Mouse (Mus musculus) liver, embryonic 11.5 days (tissue): ENCODE measurements at regions not wholly inside any gene's neighbourhood (a gene's known extent, or its start where the extent isn't known, plus 50 kb on each side); places are given as distances from the start of the nearest gene placed in this dataset.

Experiments
- ATAC-seq: fragments of 200-750 bp; cut with Nextera tagmentation; replicated peaks from 2 replicates; pipeline ENCODE4 v1.8.0; 2017; ENCODE audit warnings: moderate number of reproducible peaks, mild to moderate bottlenecking, moderate TSS enrichment, moderate library complexity; ENCODE audit not compliant: low FRiP score
- DNase-seq: peaks from one replicate; pipeline ENCODE4 v3.0.0-alpha.2; 2017; ENCODE audit warnings: low spot score
- H3K27ac ChIP-seq: fragments of 300-500 bp; sonication (generic); 2 replicates; pipeline ENCODE4 v1.5.1; 2014; ENCODE audit warnings: mild to moderate bottlenecking, low read depth, low read length, control low read depth
- H3K27me3 ChIP-seq: fragments of 300-500 bp; sonication (generic); replicated peaks from 2 replicates; pipeline ENCODE4 v1.6.1; 2014; ENCODE audit warnings: low read length, mixed read lengths; ENCODE audit not compliant: control insufficient read depth, insufficient read depth
- H3K36me3 ChIP-seq: fragments of 300-500 bp; sonication (generic); 2 replicates; pipeline ENCODE4 v1.6.1; 2014; ENCODE audit warnings: mild to moderate bottlenecking, low read length, moderate library complexity, mixed read lengths; ENCODE audit not compliant: control insufficient read depth, insufficient read depth
- H3K4me1 ChIP-seq: fragments of 300-500 bp; sonication (generic); replicated peaks from 2 replicates; pipeline ENCODE4 v1.6.1; 2014; ENCODE audit warnings: low read length, mixed read lengths; ENCODE audit not compliant: control insufficient read depth, insufficient read depth
- H3K4me2 ChIP-seq: fragments of 300-500 bp; sonication (generic); 2 replicates; pipeline ENCODE4 v1.6.1; 2014; ENCODE audit warnings: mild to moderate bottlenecking, control low read depth, moderate library complexity
- H3K4me3 ChIP-seq: fragments of 300-500 bp; sonication (generic); 2 replicates; pipeline ENCODE4 v1.5.1; 2014; ENCODE audit warnings: low read depth, low read length, control low read depth
- H3K9ac ChIP-seq: fragments of 300-500 bp; sonication (generic); 2 replicates; pipeline ENCODE4 v1.6.1; 2014; ENCODE audit warnings: low read depth, low read length, control low read depth
- H3K9me3 ChIP-seq: fragments of 300-500 bp; sonication (generic); 2 replicates; pipeline ENCODE4 v1.6.1; 2016; ENCODE audit warnings: low read length, inconsistent platforms, mixed read lengths; ENCODE audit not compliant: control insufficient read depth
- WGBS: fragments of 180-500 bp; shearing (Covaris S2); extraction: QIAGEN DNeasy Blood & Tissue Kit; methylation state at CpG from one replicate; pipeline ENCODE4 v1.1.7; 2014; 5-methylcytosine and 5-hydroxymethylcytosine counted together

DNA sequence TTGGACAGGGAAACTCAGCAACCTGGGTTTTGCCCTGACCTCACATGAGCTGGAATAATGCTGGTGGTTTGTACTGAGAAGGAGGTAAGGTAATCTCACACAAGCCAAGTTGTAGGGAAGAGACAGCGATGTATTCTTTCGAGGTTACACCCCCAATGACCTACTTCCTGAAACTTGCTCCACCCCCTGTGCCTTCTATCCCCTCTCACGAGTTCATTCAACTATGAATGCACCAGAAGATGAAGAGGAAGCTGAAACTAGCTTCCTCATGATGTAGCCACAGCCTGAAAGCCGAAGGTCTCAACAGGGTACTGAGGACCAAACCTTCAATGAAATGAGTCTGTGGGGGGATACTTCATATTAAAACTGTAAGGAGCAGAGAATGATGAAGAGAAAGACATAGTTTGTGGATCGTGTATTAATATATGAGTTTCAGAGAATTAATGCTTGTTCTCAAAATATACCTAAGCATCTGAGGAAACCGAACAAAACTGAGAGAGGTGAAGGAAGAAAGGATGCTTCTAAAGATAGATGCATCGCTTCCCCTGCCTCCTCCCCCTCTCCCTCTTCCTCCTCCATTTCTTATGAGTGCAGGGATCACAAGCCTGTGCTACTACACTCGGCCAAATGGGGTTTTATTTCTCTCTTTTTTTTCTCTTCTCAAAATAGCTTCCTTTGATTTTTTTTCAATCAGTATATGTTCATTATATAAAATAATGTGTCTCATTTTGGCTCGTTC lies 543.5 kb upstream of the Nrp1 start:
- 61% methylated on average over 9 of the region's 9 CpGs for WGBS

DNA sequence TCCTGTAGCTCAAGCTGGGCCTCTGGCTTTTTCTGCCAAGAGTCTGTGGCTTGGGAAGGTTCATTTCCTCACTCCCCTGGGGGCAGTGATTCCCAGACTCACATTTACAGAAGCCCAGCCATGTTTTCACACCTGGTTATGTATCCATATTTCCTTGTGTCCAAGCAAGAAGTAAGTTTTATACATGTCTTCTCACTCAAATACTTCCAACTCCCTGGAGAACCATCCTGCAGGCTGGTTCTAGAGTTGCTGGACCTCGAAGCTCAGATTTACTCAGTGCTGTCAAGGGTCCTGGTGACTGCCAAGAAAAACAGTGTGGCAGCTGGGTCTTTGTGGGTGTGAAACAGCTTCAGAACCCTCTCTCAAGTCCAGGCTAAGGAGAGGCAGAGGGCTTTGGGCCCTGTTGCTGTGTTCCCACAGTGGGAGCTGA lies 537.6 kb upstream of the Nrp1 start:
- no peak overlapping the region for H3K4me3 ChIP-seq
- ATAC-seq = no peak
- WGBS = 84% methylated on average over 1 of the region's 1 CpGs
- no peak overlapping the region for H3K27ac ChIP-seq
- no peak for DNase-seq
- H3K4me2 ChIP-seq = no peak overlapping the region
- no peaks in the 10 kb centered on the region for H3K9me3 ChIP-seq
- H3K27me3 ChIP-seq = no peaks in the 10 kb centered on the region
- no peaks in the 10 kb centered on the region for H3K4me1 ChIP-seq
- H3K36me3 ChIP-seq = no peaks in the 10 kb centered on the region
- H3K9ac ChIP-seq = no peak overlapping the region

More for the DNA sequence above, 543.5 kb upstream of the Nrp1 start:
- Histone ChIP-seq H3K36me3 (no peaks in the 10 kb centered on the region), H3K4me2 (no peak overlapping the region), H3K9ac (no peak overlapping the region), H3K27me3 (no peaks in the 10 kb centered on the region), H3K9me3 (no peaks in the 10 kb centered on the region), H3K4me3 (no peak overlapping the region), H3K27ac (no peak overlapping the region), H3K4me1 (no peaks in the 10 kb centered on the region)
- ATAC-seq = no peak
- DNase-seq = no peak

DNA sequence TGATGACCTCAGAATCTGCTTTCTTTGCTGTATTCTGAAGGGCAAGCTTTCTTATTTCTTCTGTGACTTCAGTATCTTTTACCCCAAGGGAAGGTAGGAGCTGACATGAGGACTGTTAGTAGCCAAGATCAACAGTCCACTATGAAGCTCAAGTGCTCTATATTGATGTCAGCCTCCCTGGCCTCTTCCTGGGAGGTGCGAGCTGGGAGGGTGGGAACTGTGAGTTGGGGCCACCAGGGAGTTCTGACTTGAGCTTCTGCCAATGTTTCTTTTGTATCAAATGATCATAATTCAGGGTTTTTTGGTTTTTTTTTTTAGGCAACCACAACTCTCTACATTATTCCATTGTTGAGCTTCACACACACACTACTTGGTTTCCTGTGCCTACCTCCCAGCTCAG lies 536.8 kb upstream of the Nrp1 start:
- no peaks in the 10 kb centered on the region for H3K27me3 ChIP-seq
- H3K4me3 ChIP-seq = no peak overlapping the region
- H3K36me3 ChIP-seq = no peaks in the 10 kb centered on the region
- no peak overlapping the region for H3K4me2 ChIP-seq
- no peak overlapping the region for H3K27ac ChIP-seq
- no peaks in the 10 kb centered on the region for H3K4me1 ChIP-seq
- ATAC-seq = no peak
- H3K9ac ChIP-seq = no peak overlapping the region
- no peaks in the 10 kb centered on the region for H3K9me3 ChIP-seq
- WGBS = 67% methylated on average over 1 of the region's 1 CpGs
- no peak for DNase-seq

DNA sequence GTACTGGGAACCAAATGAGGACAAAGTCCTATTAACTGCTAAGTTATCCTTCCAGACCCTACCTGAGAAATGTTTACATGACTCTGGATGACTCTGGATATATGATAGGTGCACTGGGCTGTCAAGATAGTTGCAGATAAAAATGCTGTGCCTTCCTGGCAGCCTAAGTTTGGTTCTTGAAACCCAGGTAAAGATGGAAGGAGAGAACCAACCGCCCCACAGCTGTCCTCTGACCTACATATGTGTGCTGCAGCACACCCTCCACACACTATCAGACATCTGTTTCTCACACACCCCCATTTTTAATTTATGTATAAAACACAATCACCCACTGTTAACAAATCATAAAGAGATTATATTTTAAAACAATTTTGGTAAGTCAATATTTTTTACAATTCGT lies 533.4 kb upstream of the Nrp1 start:
- Histone ChIP-seq H3K36me3 (no peaks in the 10 kb centered on the region), H3K4me1 (no peaks in the 10 kb centered on the region), H3K4me2 (no peak overlapping the region), H3K27ac (no peak overlapping the region), H3K9me3 (no peaks in the 10 kb centered on the region), H3K27me3 (no peaks in the 10 kb centered on the region), H3K9ac (no peak overlapping the region), H3K4me3 (no peak overlapping the region)
- no peak for DNase-seq
- 85% methylated on average over 2 of the region's 2 CpGs for WGBS
- ATAC-seq = no peak

DNA sequence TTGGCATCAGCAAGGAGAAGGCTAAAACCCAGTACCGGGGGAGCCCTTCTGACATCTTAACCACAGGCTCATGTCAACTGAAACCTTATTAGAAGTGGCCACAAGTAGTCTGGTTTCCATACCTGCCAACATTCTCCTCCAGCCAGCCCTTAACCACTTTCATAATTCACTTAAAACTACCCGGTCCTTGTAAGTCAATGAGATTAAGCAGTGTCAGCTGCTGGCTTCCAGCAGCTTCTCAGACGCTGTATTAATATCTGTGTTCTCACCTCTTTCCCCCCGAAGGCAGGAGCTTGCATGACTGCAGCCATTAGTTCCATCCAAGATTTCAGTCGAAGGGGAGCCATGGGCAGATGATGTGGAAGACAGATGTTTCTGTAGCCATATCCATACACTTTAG lies 530.6 kb upstream of the Nrp1 start:
- DNase-seq (no peak), ATAC-seq (no peak)
- WGBS = 68% methylated on average over 5 of the region's 5 CpGs
- Histone ChIP-seq H3K36me3 (no peaks in the 10 kb centered on the region), H3K4me2 (no peak overlapping the region), H3K4me1 (no peaks in the 10 kb centered on the region), H3K4me3 (no peak overlapping the region), H3K27ac (no peak overlapping the region), H3K27me3 (no peaks in the 10 kb centered on the region), H3K9ac (no peak overlapping the region), H3K9me3 (no peaks in the 10 kb centered on the region)

DNA sequence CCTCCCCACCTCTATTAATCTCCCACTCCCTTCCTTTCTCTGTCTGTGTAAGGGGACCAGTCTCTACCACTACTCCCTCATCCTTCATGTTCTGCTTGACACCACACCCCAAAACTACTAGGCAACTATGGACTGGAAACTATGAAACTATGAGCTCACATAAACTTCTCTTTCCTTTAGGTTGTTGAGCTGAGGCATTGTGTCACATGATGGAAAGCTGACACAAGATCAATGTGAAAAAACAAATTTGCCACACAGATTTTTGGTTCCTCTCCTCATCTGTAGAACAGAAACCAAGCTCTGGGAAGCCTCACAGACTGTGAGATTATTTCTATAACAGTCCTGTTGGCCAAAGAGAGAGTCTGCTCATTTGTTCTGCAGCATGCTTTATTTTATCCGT lies 528.7 kb upstream of the Nrp1 start:
- no peaks in the 10 kb centered on the region for H3K9me3 ChIP-seq
- no peaks in the 10 kb centered on the region for H3K36me3 ChIP-seq
- 39% methylated on average over 1 of the region's 1 CpGs for WGBS
- no peak overlapping the region for H3K4me3 ChIP-seq
- no peak for DNase-seq
- H3K4me1 ChIP-seq = no peaks in the 10 kb centered on the region
- no peak overlapping the region for H3K4me2 ChIP-seq
- ATAC-seq = no peak
- H3K27me3 ChIP-seq = no peaks in the 10 kb centered on the region
- H3K27ac ChIP-seq = no peak overlapping the region
- H3K9ac ChIP-seq = no peak overlapping the region

DNA sequence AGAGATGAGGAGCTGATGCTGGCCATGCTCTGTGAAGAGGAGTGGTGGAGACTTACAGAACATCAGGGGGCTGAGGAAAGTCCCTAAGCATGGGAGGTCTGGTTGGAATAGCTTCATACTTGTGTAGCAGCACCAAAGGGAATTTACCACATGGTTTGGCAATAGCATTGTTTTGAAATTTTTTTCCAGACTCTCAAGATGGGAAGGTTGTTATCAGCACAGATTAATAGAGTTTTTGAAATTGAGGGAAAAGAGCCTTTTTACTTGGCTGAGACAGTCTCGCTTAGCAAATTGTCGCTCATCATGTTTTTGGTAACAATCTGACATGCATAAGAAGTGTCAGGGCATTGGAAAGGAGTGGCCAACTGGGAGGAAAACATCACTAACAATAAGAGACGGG lies 524.4 kb upstream of the Nrp1 start:
- H3K27ac ChIP-seq = no peak overlapping the region
- no peaks in the 10 kb centered on the region for H3K9me3 ChIP-seq
- H3K36me3 ChIP-seq = no peaks in the 10 kb centered on the region
- DNase-seq = no peak
- H3K4me2 ChIP-seq = no peak overlapping the region
- H3K9ac ChIP-seq = no peak overlapping the region
- H3K4me3 ChIP-seq = no peak overlapping the region
- ATAC-seq = no peak
- H3K27me3 ChIP-seq = no peaks in the 10 kb centered on the region
- WGBS = 82% methylated on average over 3 of the region's 3 CpGs
- no peaks in the 10 kb centered on the region for H3K4me1 ChIP-seq

DNA sequence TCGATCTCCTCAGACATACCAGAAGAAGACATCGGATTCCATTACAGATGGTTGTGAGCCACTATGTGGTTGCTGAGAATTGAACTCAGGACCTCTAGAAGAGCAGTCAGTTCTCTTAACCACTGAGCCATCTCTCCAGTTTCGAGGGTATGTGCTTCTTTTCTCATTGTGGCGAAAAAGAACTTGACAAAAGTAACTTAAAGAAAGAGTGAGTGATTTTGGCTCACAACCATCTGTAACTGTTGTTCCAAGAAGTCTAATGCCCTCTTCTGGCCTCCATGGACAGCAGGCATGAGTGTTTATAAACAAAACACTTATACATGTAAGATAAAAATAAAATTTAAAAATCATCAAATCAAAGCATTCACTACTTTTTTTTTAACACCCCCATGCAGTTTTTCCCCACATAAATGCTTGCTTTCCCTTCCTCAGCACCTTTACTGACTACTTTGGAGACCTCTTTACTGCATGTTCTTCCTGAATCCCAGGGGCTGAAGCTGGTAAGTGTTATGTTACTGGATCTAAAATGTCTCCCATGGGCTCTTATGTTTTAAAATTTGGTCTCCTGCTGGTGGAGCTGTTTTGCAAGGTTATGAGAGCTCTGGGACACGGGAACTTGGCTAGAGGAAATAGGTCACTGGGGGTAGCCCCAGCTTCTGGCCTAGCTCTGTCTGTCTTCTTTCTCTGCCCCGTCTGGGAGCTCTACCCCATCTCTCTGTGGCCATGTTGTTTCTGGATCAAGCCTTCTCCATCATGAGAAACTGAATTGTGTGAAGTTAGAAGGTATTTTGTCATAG lies 521.8 kb upstream of the Nrp1 start:
- WGBS = 67% methylated on average over 6 of the region's 6 CpGs
- no peaks in the 10 kb centered on the region for H3K9me3 ChIP-seq
- ATAC-seq (no peak), DNase-seq (no peak)
- no peak overlapping the region for H3K27ac ChIP-seq
- H3K4me2 ChIP-seq = no peak overlapping the region
- H3K9ac ChIP-seq = no peak overlapping the region
- H3K27me3 ChIP-seq = no peaks in the 10 kb centered on the region
- H3K4me1 ChIP-seq = no peaks in the 10 kb centered on the region
- no peak overlapping the region for H3K4me3 ChIP-seq
- H3K36me3 ChIP-seq = no peaks in the 10 kb centered on the region

DNA sequence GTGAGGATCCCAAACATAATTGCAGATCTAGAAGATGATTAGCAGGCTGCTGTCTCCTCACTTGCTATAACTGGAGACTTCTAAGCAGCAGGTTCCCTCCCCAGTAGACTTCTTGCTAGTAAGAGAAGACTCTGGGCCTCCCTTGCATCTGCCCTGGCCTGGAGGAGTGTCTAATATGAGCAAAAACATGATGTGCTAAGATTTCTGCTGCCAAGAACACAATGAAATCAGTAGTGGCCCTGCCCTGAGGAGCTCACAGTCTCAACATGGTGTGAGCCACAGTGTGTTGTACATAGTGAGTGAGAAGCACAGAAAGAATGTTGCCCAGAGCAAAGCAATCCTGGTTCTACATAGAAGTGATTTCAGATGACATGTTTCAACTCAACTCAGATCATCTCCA lies 520.1 kb upstream of the Nrp1 start:
- Histone ChIP-seq H3K9me3 (no peaks in the 10 kb centered on the region), H3K4me3 (no peak overlapping the region), H3K4me2 (no peak overlapping the region), H3K27ac (no peak overlapping the region), H3K9ac (no peak overlapping the region), H3K4me1 (no peaks in the 10 kb centered on the region), H3K27me3 (no peaks in the 10 kb centered on the region), H3K36me3 (no peaks in the 10 kb centered on the region)
- no peak for ATAC-seq
- DNase-seq = no peak
